In the genomic region with DNA sequence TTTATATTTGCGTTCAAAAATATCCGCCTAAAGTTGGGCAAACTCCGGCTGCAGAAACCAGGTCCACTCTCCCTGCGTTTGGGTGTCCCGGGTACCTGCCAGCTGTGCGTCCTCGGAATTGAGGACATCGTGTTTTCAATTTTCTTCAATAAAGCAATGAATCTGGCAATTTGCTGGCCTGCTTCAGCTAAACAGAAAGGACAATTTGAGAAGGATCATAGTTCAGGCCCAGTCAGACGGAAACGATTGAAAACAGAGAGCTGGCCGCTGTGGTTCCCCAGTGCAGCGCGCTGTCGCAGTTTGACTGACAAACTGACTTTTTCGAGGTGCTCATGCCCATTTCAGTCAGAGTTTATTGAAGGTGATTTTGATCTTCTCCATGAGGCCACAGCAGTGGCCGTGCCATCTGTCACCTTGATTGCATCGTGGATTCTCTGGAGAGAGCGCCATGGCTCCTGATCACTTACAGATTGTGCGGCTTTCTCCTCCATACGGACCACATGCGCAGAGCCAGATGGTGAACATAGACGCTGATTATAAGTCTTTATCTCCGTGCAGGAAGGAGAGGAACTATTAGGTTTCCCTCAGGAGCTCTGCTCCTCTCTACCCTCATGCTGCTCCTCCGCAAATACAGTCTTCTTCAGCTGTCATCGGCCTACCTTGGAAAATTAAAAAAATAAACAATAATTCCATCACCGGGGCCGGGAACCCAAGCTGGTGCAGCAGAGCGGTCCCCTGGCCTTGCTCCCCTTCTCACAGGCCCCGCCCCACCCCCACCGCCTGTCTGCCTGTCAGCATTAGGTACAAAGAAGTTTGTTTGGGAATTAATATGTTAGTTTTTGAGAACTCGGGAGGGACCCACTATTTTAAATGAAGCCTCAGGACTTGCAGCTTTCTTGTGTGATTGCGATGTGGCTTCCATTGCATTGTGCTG, we compare ENCODE assay signal across 8 mouse cellular contexts.
DNase-seq lines count a peak whose midpoint lies in the region; ATAC-seq lines count a peak whose summit lies in the region.

No protein-coding gene starts in this region.

- H3K4me1 ChIP-seq in forebrain, embryonic 14.5 days (ENCODE audit: control insufficient read depth, insufficient read depth, low read length), result peaks cover 22% of the 10 kb centered on the region
- H3K4me1 ChIP-seq in limb, embryonic 15.5 days, result peaks cover 26% of the 10 kb centered on the region

- DNase-seq in ZHBTc4 (ENCODE audit: low read depth, low spot score) (peak; percentile 38), adipocyte (ENCODE audit: low spot score) (no peak)
- DNase-seq in cerebellum, adult 11 months, result peak; percentile 69
- DNase-seq in forebrain, embryonic 14.5 days (ENCODE audit: low spot score), result peak; percentile 90
- DNase-seq in kidney, adult 18-20 months, result peak; percentile 61
- no peak for DNase-seq in urinary bladder, postnatal 25 days (ENCODE audit: low spot score)

- peak overlapping the region; percentile 58 for H3K9ac ChIP-seq in forebrain, embryonic 14.5 days (ENCODE audit: low read length)
- H3K9ac ChIP-seq in limb, embryonic 15.5 days, result no peak overlapping the region

- peak overlapping the region; percentile 63 for H3K4me2 ChIP-seq in forebrain, embryonic 14.5 days (ENCODE audit: low read length)
- H3K4me2 ChIP-seq in limb, embryonic 15.5 days, result peak overlapping the region; percentile 42

- H3K36me3 ChIP-seq in forebrain, embryonic 14.5 days (ENCODE audit: control insufficient read depth, insufficient read depth, low read length), result no peaks in the 10 kb centered on the region
- H3K36me3 ChIP-seq in limb, embryonic 15.5 days, result no peaks in the 10 kb centered on the region

- H3K9me3 ChIP-seq in forebrain, embryonic 14.5 days (replicated peaks; ENCODE audit: control insufficient read depth, low read length), result no peaks in the 10 kb centered on the region
- no peaks in the 10 kb centered on the region for H3K9me3 ChIP-seq in limb, embryonic 15.5 days

- H3K27me3 ChIP-seq in forebrain, embryonic 14.5 days (replicated peaks; ENCODE audit: control insufficient read depth, insufficient read depth, low read length), result no peaks in the 10 kb centered on the region
- H3K27me3 ChIP-seq in limb, embryonic 15.5 days, result no peaks in the 10 kb centered on the region

- H3K27ac ChIP-seq in forebrain, embryonic 14.5 days (ENCODE audit: low read depth, low read length), result peak overlapping the region; percentile 87
- H3K27ac ChIP-seq in limb, embryonic 15.5 days, result peak overlapping the region; percentile 72; the same call in 1 of the 2 replicates

- WGBS in forebrain, embryonic 14.5 days, result 1% methylated on average over 32 of the region's 32 CpGs
- WGBS in limb, embryonic 15.5 days, result 7% methylated on average over 32 of the region's 32 CpGs

- H3K4me3 ChIP-seq in forebrain, embryonic 14.5 days (ENCODE audit: low read depth, low read length), result peak overlapping the region; percentile 28
- peak overlapping the region; percentile 24 for H3K4me3 ChIP-seq in limb, embryonic 15.5 days

- peak; percentile 89 for ATAC-seq in forebrain, embryonic 14.5 days
- no peak for ATAC-seq in limb, embryonic 15.5 days (ENCODE audit: insufficient number of reproducible peaks, low FRiP score, low TSS enrichment, low read depth)
- ATAC-seq in monocyte, adult 5-6 weeks (replicated peaks; ENCODE audit: insufficient number of reproducible peaks, low FRiP score, low TSS enrichment, poor library complexity, severe bottlenecking), result 0 out of 2 replicates have a peak, but pooled peaks have one; percentile 5

Comparison
In these comparisons a context has a peak if more than half of its experiments do, and no peak if none do; other contexts are left out.
1. DNase-seq: peak in ZHBTc4 (single experiment), cerebellum, adult 11 months (single experiment), forebrain, embryonic 14.5 days (single experiment) and kidney, adult 18-20 months (single experiment); none in urinary bladder, postnatal 25 days (single experiment) and adipocyte (single experiment).